Mouse (Mus musculus) hematopoietic stem cell, adult 5-6 weeks (primary cell): ENCODE measurements around the gene Disp2. TPM values are rescaled to one million over a fixed set of nuclear protein-coding genes. Genes with fewer than 3 reads are reported as not detected.
A peak's percentile ranks its signal among the peaks of the same experiment; 100 is the strongest.

Experiments used
- ATAC-seq, 2 experiments: fragments of 125-278 bp in 1 of 2; replicated peaks in 1 of 2; 2 replicates each; pipeline ENCODE4 v1.8.0; 2016 to 2017; ENCODE audit warnings: inconsistent platforms in 2 of 2, mild to moderate bottlenecking in 2 of 2, moderate number of reproducible peaks in 2 of 2, low read depth in 1 of 2, moderate TSS enrichment in 1 of 2; ENCODE audit not compliant: low FRiP score in 2 of 2, poor library complexity in 2 of 2, severe bottlenecking in 2 of 2, insufficient read depth in 1 of 2, low TSS enrichment in 1 of 2
- total RNA-seq: library from RNA; stranded (forward); fragments of 172-1452, 232-1000 nt; gene quantifications from 2 replicates; pipeline ENCODE4 v1.2.3, GENCODE M21; 2017

Gene Disp2
- total RNA-seq, 1 experiment from 2014 or later = not detected

DNA sequence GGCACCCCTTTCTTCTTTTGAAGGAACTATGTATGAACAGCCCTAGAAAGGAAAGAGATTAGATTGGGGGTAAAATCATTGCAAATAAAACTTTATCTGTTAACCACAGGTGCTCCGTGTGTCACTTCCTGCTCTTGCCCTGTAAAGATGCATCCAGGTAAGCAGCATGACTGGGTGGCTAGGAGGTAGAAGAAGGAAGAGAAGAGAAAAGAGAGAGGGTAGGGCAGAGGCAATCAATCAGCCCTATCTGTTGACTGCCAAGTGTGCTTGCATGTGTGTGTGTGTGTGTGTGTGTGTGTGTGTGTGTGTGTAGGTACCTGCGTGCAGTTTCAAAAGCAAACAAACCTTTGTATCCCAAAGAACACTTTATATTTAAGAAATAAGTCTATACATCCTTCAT lies 5.0 kb upstream of the Disp2 start:
- ATAC-seq = no peak

DNA sequence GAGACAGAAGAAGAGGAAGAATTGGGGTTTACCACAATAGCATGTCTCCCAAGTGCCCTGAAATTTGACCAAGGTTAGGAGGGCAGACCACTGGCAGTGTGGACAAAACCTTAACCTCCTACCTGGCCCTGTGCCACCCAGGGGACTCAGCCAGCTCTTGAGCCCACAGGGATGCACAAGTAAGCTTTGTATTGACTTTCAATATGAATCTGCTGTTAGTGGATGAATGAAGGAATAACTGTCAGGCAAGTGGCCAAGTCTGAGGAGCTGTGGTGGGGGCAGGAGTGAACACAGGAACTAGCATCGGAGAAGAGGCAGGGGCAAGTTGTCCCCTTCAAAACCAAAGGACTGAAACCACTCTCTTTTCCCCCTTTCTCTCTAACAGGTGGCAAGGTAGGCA lies 4.1 kb upstream of the Disp2 start:
- no peak; a peak in 1 of 4 replicates for ATAC-seq

DNA sequence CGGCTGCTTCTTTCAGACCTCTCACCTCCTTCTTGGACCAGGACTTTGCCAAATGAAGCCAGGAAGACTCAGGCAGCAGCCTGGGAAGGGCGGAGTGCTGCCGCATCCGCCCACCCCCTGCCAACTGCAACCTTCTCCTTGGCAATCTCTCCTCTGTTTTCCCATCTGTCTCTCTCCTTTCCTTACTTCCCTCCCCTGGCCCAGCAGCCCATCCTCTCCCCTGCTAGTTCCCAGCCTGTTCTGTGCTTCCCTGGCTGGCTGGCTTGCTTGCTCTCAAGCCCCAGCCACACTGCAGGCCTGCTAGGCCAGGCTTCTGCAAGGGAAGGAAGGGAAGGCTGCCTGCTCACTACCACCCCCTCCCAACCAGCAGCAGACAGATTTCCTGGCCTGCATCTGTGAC lies 3.7 kb upstream of the Disp2 start:
- no peak for ATAC-seq

DNA sequence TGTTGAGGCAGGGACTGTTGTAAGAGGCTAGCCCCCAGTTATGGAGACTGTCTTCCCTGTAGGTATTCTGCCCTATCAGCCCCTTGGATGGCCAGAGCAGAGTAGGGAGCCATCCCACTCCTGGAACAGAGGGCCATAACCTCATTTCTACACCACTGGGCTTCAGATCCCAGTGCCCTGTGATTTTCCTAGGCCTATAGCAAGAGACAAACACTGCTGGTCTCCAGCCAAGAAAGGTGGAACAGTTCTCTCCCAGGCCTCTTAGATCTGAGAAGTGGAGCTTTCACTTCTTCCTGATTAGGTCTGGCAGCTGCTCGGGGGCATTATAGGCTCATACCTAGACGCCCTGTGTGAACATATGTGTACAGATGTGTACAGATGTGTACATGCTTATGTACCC lies 3.2 kb upstream of the Disp2 start:
- ATAC-seq = no peak

DNA sequence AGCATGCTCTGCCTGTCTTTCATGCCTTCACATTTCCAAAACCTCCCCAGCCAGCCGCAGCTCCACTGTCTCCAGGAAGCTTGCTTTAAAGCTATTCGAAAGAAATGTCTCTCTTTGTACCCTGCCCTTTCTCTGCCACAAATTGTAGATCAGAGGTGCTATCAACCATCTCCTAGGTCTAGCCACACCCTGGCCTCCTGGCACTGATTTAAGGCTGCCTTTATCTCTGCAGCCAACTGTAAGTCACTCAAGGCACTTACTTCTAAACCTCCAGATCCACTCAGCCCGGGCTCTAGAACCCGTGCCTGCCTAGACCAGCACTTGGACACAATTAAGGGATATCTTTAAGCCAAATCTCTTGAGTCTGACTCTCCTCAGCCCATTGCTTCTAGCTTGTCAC lies 1.1 kb upstream of the Disp2 start:
- no peak for ATAC-seq

DNA sequence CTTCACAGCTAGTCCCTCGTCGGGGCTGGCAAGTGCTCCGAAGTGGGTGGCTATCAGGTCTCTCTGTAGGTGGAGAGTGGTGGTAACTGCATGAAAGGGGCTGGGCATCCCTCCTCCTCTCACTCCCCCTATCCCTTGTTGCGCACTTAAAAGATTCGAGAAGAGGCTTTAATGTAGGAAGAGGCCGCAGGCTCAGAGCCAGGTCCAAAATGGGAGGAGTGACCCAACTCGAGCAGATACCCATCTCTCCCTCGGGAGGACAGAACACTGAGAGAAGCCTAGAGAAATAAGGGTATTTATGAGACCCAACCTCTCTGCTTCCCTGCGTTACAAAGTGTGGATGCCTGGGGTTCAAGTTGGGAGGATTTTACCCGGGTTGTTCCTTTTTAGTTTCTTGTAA lies 454 bp upstream of the Disp2 start:
- no peak for ATAC-seq

DNA sequence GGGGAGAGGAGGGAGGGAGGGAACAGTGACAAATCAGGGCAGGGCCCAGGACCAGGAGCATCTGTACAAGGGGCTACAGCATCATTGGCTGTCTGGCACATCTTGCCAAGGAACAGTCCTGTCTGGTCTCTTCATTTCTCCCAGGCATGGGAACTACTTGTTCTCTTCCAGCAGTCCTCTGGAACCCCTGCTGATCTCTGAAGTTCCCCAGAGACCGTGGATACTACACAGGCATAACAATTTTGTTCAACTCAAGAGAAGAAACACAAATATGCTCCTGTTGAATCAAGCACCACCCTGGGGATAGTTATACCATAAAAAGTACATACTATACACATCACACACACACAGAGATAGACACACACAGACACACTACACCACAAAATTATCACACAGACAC lies 1.6 kb downstream of the Disp2 start:
- no peak for ATAC-seq

DNA sequence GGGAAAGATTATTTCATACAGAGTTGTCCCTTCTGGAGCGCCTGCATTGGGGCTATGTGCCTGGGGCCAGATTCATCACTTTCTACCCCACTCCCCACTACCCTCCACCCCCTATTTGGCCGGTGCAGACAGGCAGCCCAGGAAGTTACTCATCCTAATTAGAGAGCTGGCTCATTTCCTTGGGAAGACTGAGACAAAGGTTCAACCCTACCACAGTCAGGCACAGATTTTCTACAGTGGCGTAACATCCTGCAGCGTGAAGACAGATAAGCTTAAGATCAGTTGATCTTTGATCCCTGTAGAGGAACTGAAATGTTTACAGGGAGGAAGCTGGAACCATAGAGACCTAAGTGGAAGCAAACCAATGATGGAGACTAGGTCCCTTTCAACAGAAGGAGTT lies 2.8 kb downstream of the Disp2 start:
- no peak for ATAC-seq

DNA sequence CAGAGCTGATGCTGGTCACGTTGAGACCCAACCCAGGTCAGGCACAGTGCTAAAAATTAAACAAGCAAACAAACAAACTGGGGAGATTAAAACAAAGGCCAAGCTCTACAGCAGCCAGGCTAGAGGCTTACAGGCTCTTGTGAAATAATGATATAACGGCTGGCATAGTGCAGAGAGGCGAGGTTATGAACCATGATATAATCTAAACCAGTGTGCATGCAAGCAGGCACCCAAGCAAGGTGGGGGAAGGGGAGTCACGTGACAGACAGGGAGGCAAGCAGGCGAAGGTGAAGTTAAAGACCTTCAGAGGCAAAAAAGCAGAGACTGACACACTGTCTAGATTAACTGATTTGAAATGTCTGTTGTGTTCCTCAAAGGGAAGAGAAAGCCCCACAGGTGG lies 3.6 kb downstream of the Disp2 start:
- ATAC-seq = no peak

DNA sequence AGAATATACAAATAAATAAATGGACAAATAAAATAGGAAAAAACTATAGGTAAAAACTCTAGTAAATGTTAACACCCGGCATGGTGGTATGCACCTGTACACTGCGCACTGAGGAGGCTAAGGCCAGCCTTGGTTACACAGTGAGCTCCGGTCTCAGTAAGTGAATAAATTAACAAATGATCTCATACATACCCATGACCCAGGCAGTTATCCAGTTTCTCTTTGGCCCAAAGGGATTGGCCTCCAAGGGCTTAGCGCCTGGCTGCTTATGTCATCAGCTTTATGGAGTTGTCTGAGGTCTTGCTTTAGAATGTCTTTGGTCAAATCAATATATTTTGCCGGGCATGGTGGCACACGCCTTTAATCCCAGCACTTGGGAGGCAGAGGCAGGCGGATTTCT lies 4.1 kb downstream of the Disp2 start:
- no peak for ATAC-seq

DNA sequence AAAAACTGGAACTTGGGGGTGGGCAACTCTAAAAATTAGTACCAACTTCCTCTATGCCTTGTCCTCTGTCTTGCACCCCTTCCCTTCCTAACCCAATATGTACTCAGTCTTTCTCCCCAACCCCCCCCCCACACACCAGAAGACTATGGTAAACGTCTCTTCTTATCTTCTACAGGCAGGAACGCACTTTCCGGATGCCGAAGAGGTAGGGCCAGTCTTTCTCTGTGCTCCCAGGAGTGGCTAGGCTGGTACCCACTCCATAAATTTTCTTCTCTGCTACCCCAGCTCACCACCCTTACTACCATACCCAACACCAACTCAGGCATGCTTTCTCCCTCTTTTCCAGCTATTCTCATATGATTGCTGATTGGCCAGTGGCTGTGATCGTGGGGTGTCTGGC lies 7.0 kb downstream of the Disp2 start:
- ATAC-seq = no peak

DNA sequence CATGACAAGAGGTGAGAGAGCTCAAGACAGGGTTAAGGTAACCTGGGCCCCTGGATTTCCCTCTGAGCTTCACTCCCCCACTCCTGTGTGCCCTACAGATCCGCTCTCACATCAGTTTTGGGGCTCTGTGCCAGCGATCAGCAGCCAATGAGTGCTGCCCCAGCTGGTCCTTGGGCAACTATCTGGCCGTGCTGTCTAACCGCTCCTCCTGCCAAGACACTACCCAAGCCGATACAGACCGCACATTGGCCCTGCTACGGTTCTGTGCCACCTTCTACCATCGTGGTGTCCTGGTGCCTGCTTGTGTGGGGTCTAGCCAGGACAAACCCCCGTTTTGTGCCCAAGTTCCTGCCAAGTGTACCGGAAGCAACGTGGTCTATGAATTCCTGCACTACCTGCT lies 10.0 kb downstream of the Disp2 start:
- ATAC-seq = no peak

DNA sequence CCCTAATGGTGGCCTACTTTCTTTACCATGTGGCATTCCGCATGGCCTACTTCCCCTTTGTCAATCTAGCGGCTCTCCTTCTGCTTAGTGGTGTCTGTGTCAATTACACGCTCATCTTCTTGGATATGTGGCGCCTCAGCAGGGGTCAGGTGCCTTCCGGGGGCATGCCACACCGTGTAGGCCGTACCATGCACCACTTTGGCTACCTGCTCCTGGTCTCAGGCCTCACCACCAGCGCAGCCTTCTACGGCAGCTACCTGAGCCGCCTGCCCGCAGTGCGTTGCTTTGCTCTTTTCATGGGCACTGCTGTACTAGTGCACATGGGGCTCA lies 10.7 kb downstream of the Disp2 start:
- no peak for ATAC-seq

DNA sequence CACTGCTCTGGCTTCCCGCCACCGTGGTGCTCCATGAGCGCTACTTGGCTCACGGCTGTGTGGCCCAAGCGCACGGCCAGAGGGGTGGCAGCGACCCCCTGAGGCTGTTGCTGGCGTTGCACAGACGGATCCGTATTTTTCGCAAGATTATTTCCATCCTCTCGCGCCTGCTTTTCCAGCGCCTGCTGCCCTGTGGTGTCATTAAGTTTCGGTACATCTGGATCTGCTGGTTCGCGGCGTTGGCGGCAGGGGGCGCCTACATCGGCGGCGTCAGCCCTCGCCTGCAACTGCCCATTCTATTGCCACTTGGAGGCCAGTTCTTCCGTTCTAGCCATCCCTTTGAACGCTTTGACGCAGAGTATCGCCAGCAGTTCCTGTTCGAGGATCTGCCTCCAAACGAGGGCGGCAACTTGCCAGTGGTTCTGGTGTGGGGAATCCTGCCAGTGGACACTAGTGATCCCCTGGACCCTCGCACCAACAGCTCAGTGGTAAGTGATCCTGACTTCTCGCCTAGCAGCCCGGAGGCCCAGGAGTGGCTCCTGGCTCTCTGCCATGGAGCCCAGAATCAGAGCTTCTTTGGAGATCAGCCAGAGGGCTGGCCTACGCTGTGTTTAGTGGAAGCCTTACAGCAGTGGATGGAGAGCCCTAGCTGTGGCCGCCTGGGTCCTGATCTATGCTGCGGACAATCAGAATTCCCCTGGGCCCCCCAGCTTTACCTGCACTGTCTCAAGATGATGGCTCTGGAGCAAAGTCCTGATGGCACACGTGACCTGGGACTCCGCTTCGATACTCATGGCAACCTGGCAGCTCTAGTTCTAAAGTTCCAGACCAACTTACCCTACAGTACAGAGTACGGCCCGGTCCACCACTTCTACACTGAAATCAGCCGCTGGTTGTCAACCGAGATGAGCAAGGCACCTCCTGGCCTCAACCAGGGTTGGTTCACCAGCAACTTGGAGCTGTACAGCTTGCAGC lies 11.3 kb downstream of the Disp2 start:
- peak in 1 of 2 experiments; percentile 57; a peak in 2 of 4 replicates for ATAC-seq

DNA sequence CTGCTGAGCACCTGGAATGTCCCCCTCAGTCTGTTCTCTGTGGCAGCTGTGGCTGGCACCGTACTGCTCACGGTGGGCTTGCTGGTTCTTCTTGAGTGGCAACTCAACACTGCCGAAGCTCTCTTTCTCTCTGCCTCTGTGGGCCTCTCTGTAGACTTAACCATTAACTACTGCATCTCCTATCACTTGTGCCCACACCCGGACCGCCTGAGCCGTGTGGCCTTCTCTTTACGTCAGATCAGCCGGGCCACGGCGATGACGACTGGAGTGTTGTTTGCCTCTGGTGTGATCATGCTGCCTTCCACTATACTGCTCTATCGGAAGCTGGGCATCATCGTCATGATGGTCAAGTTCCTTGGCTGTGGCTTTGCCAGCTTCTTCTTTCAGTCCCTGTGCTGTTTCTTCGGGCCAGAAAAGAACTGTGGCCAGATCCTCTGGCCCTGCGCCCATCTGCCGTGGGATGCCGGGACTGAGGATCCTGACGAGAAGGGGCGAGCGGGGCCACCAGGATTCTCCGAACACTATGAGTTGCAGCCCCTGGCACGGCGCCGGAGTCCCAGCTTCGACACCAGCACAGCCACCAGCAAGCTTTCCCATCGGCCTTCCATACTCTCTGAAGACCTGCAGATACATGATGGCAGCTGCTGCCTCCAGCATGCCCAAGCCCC lies 12.2 kb downstream of the Disp2 start:
- ATAC-seq = no peak

DNA sequence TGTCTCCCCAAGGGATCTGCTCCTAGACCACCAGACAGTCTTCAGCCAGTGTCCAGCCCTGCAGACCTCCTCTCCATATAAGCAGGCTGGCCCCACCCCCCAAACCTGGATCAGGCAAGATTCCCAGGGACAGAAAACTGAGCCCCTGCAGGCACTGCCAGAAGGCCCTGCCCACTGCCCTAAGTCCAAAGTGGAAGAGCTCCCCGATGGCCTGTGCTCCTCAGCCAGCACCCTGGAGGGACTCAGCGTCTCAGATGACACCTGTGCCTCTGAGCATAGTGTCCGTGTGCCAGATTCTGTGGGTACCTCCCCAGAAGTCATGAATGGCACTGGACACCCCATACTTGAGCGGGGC lies 12.7 kb downstream of the Disp2 start:
- ATAC-seq = no peak

DNA sequence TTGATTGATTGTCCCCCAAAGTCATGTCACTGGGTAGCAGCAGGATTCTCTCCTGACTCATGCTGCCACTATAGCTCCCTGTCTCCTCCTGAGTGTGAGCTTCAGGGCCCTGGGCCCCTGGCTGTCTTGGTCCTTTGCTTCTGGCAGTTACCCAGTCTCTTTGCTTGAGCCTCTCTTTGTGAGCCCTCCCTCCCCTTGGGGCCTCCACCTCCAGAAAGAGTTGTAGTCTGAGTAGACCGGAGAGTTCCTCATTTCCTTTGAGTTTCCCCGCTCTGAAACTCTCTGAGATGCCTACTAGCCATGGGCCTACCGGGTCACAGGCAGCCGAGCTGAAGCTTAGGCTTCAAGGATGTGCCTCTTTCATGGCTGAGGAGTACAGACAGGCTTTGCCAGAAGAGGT lies 14.1 kb downstream of the Disp2 start:
- ATAC-seq = no peak; a peak in 1 of 4 replicates

DNA sequence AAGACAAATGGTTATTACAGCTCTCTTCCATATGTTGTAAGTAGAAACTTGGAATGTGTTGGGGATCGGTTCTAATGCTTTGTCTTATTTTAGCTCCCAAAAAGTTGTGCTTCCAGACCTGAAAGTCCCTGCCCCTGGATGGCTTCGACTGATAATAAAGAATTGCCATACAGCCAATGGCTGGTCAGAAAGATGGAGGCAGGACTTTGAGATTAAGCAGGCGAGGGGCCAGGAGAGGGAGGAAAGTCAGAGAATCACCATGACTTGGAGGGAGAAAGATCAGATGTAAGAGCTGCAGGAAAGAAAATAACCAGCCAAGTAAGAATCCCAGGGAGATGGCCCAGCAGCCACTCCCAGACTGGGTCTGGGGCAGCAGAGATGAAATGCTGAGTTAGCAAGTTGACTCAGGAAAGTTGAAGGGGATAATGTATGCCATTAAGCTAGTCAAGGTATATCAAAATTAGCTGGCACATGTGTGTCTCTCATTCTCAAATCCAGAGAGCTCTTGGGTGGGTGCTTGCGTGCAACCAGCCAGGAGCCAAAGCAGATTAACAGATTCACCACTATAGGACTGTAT lies 23.1 kb downstream of the Disp2 start:
- ATAC-seq = no peak
